ENCODE assay signal across 10 mouse cellular contexts in genomic region chr2:105669371-105669861, GRCm38 (mm10). TPM values are rescaled to one million over a fixed set of nuclear protein-coding genes. Genes with fewer than 3 reads are reported as not detected.
DNase-seq lines count a peak whose midpoint lies in the region; ATAC-seq lines count a peak whose summit lies in the region.
"Had no signal": no experiment of that assay in that cellular context is flagged by ENCODE, and none has a peak within 500 bp of the region (broad histone marks: within the 10 kb centered on the region; RNA-seq: fewer than 3 reads in every experiment).

No protein-coding gene starts in this region.

- peaks cover 100% of the 10 kb centered on the region for H3K27me3 ChIP-seq in kidney, embryonic 15.5 days
- peaks cover 43% of the 10 kb centered on the region for H3K27me3 ChIP-seq in hindbrain, embryonic 16.5 days (replicated peaks; ENCODE audit: control insufficient read depth, insufficient read depth, low read length)

- H3K9ac ChIP-seq in kidney, embryonic 15.5 days: no peak overlapping the region
- peak overlapping the region; percentile 49 for H3K9ac ChIP-seq in hindbrain, embryonic 16.5 days (ENCODE audit: low read depth, low read length)

- no peak overlapping the region; the same call in 1 of the 2 replicates for H3K4me3 ChIP-seq in kidney, embryonic 15.5 days (replicated peaks)
- H3K4me3 ChIP-seq in hindbrain, embryonic 16.5 days (ENCODE audit: low read length): peak overlapping the region; percentile 50

- H3K4me1 ChIP-seq in kidney, embryonic 15.5 days: peaks cover 54% of the 10 kb centered on the region
- H3K4me1 ChIP-seq in hindbrain, embryonic 16.5 days (ENCODE audit: control insufficient read depth, insufficient read depth, low read depth, low read length): peaks cover 2% of the 10 kb centered on the region; the same call in 1 of the 2 replicates

- 0 out of 2 replicates have a peak overlapping the region, but pooled peaks have one; percentile 1 for H3K4me2 ChIP-seq in kidney, embryonic 15.5 days
- H3K4me2 ChIP-seq in hindbrain, embryonic 16.5 days (ENCODE audit: low read length): peak overlapping the region; percentile 50

- no peak for DNase-seq in kidney, postnatal 25 days
- DNase-seq in embryo, embryonic 11 days: peak; percentile 65
- peak; percentile 55 for DNase-seq in retina, embryonic 14.5 days (ENCODE audit: low spot score)
- no peak for DNase-seq in T-cell, adult 2 months (ENCODE audit: low spot score)
- no peak for DNase-seq in spleen, postnatal 4 days (ENCODE audit: low spot score in 2 of 2)

- no peaks in the 10 kb centered on the region for H3K9me3 ChIP-seq in kidney, embryonic 15.5 days (replicated peaks)
- H3K9me3 ChIP-seq in hindbrain, embryonic 16.5 days (ENCODE audit: control insufficient read depth, low read length): no peaks in the 10 kb centered on the region
- H3K9me3 ChIP-seq: G1E had no signal

- no peak for ATAC-seq in kidney, embryonic 15.5 days (replicated peaks; ENCODE audit: low FRiP score)
- no peak for ATAC-seq in hindbrain, embryonic 16.5 days
- ATAC-seq in frontal cortex, adult (ENCODE audit: low TSS enrichment): no peak
- ATAC-seq: inflammation-experienced regulatory T-cells, adult 6 months had no signal

- H3K27ac ChIP-seq in kidney, embryonic 15.5 days: no peak overlapping the region
- no peak overlapping the region for H3K27ac ChIP-seq in hindbrain, embryonic 16.5 days (ENCODE audit: low read depth, low read length)

- under 1% methylated on average over 35 of the region's 35 CpGs for WGBS in kidney, embryonic 15.5 days
- 1% methylated on average over 35 of the region's 35 CpGs for WGBS in hindbrain, embryonic 16.5 days

- no peaks in the 10 kb centered on the region for H3K36me3 ChIP-seq in kidney, embryonic 15.5 days
- no peaks in the 10 kb centered on the region for H3K36me3 ChIP-seq in hindbrain, embryonic 16.5 days (ENCODE audit: control insufficient read depth, insufficient read depth, low read length)
- H3K36me3 ChIP-seq: G1E had no signal

RNA-seq across cellular contexts. Expression of gene Pax6, which starts 0.7 kb away (rescaled TPM):
- 0.18 and 0.19 TPM in 2 replicates for polyA plus RNA-seq in kidney, embryonic 15.5 days (2015; fragmentation: Nextera tagmentation; extraction: Ambion mirVana)
- 40.7 and 43.8 TPM in 2 replicates for polyA plus RNA-seq in hindbrain, embryonic 16.5 days (2015; fragmentation: Nextera tagmentation; extraction: Ambion mirVana)

Comparison
In these comparisons a context has a peak if more than half of its experiments do, and no peak if none do; other contexts are left out.
1. DNase-seq: peak in embryo, embryonic 11 days (single experiment) and retina, embryonic 14.5 days (single experiment); none in kidney, postnatal 25 days (0 of 2), T-cell, adult 2 months (single experiment) and spleen, postnatal 4 days (0 of 2).
2. RNA of gene Pax6, which starts 0.7 kb away (polyA plus RNA-seq): 40.7 to 43.8 TPM in hindbrain, embryonic 16.5 days; 0.18 to 0.19 TPM in kidney, embryonic 15.5 days; every median in the first group is over 10 times any median in the second.